Mouse (Mus musculus): Measurements from ENCODE around the gene A430033K04Rik. TPM values are rescaled to one million over a fixed set of nuclear protein-coding genes. Genes with fewer than 3 reads are reported as not detected.

Gene A430033K04Rik
- total and polyA plus RNA-seq, 3 experiments = 2.1 to 2.6 TPM; not detected in 1

DNA sequence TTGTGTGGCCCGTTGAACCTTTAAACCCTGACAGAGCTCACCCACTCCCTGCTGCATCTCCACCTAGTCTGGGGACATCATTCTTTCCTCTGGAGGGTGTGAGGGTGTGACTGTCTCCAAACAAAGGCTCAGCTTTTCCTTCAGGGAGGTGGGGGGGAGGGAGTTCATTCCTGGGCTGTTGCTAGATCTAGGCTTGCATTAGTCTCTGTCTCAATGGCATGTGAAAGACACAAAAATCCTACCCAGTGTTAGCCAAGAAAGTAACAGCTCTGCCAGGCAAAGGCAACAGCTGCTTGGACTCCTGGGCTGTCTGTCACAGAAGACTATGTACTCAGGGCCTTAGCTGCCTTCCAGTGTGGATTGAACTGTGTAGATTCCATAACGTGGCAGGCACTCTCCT lies 71.4 kb downstream of the A430033K04Rik start:
- Histone ChIP-seq H3K4me1 (ENCODE audit: control insufficient read depth in 1 of 2, insufficient read depth in 2 of 2, low read length in 2 of 2) (peaks cover 8 to 10% of the 10 kb centered on the region in 2 experiments), H3K27ac (ENCODE audit: control insufficient read depth, low read depth, low read length) (no peak overlapping the region), H3K79me2 (ENCODE audit: control insufficient read depth, insufficient read depth, low read length, poor library complexity) (no peaks in the 10 kb centered on the region), H3K36me3 (ENCODE audit: control insufficient read depth in 1 of 2, insufficient read depth in 2 of 2, low read length in 2 of 2) (peaks cover 0 to 5% of the 10 kb centered on the region in 2 experiments; a peak in 1 of 4 replicates), H3K4me3 (ENCODE audit: control insufficient read depth in 1 of 2, insufficient read depth in 1 of 2, low read depth in 2 of 2, low read length in 2 of 2) (no peak overlapping the region), H3K9ac (ENCODE audit: control insufficient read depth, low read depth, low read length, poor library complexity, severe bottlenecking) (no peak overlapping the region), H3K9me3 (replicated peaks; ENCODE audit: insufficient read depth, low read length) (no peaks in the 10 kb centered on the region), H3K27me3 (ENCODE audit: control insufficient read depth in 1 of 2, insufficient read depth in 2 of 2, low read length in 2 of 2) (no peaks in the 10 kb centered on the region)
- no peak for DNase-seq (ENCODE audit: low read depth, low spot score)
- TF ChIP-seq BHLHE40 (IDR thresholded peaks at IDR 0.05; ENCODE audit: borderline replicate concordance, low read depth, low read length) (no peak), SIN3A (IDR thresholded peaks at IDR 0.05; ENCODE audit: low read length) (no peak), MYB (IDR thresholded peaks at IDR 0.05; ENCODE audit: low read depth, low read length) (no peak), JUND (IDR thresholded peaks at IDR 0.05; ENCODE audit: low read depth, low read length) (no peak), CTCF (IDR thresholded peaks at IDR 0.05 in 2 of 3, conservative IDR thresholded peaks at IDR 0.05 in 1 of 3; ENCODE audit: control insufficient read depth in 1 of 3, insufficient read depth in 1 of 3, low read depth in 2 of 3, low read length in 3 of 3, poor library complexity in 1 of 3, severe bottlenecking in 1 of 3) (no peak), POLR2AphosphoS2 (IDR thresholded peaks at IDR 0.05; ENCODE audit: low read length) (no peak), MYC (IDR thresholded peaks at IDR 0.05; ENCODE audit: low read depth, low read length) (no peak), POLR2A (IDR thresholded peaks at IDR 0.05; ENCODE audit: control insufficient read depth in 1 of 2, insufficient read depth in 1 of 2, low read depth in 1 of 2, low read length in 2 of 2, poor library complexity in 1 of 2) (no peak), MEF2A (IDR thresholded peaks at IDR 0.05; ENCODE audit: extremely low read depth, insufficient replicate concordance, low read depth, low read length, poor library complexity, severe bottlenecking) (no peak), SMC3 (IDR thresholded peaks at IDR 0.05; ENCODE audit: low read depth, low read length) (no peak), POLR2AphosphoS5 (IDR thresholded peaks at IDR 0.05; ENCODE audit: borderline replicate concordance, low read depth, low read length) (no peak)

DNA sequence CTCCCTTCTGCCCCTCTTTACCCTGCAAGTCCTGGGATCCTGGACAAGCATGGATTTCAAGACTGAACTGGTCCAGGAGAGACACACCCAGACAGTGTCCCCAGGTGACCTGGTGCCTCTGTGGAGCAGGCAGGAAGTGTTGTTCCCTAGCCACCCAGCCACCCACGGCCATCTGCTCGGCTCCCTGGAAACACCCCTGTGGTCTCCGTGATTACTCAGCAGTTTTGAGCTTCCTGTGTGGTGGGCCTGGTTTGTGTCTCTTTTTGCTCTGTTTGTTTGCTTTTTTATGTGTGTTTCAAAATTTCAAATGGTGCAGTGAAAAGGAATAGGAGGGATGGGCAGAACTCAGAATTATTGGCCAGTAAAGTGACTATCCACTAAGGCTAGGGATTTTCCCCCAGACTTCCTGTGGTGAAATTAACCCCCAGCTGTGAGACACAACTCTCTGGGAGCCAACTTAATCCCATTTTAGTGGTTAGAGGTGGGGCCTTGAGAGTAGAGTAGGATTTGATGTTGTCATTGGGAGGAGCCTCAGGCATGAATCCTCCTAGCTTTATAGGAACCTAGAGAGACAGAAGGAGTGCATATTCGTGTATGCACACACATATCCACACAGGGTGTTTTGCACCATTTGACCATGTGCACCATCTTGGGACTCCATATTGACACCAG lies 72.0 kb downstream of the A430033K04Rik start:
- Histone ChIP-seq H3K79me2 (ENCODE audit: control insufficient read depth, insufficient read depth, low read length, poor library complexity) (no peaks in the 10 kb centered on the region), H3K9ac (ENCODE audit: control insufficient read depth, low read depth, low read length, poor library complexity, severe bottlenecking) (no peak overlapping the region), H3K9me3 (replicated peaks; ENCODE audit: insufficient read depth, low read length) (no peaks in the 10 kb centered on the region), H3K27me3 (ENCODE audit: control insufficient read depth in 1 of 2, insufficient read depth in 2 of 2, low read length in 2 of 2) (no peaks in the 10 kb centered on the region), H3K4me1 (ENCODE audit: control insufficient read depth in 1 of 2, insufficient read depth in 2 of 2, low read length in 2 of 2) (peaks cover 8 to 10% of the 10 kb centered on the region in 2 experiments), H3K4me3 (ENCODE audit: control insufficient read depth in 1 of 2, insufficient read depth in 1 of 2, low read depth in 2 of 2, low read length in 2 of 2) (no peak overlapping the region), H3K27ac (ENCODE audit: control insufficient read depth, low read depth, low read length) (no peak overlapping the region; the same call in 1 of the 2 replicates), H3K36me3 (ENCODE audit: control insufficient read depth in 1 of 2, insufficient read depth in 2 of 2, low read length in 2 of 2) (peaks cover 0 to 5% of the 10 kb centered on the region in 2 experiments; a peak in 1 of 4 replicates)
- peak; percentile 37 for DNase-seq (ENCODE audit: low read depth, low spot score)
- TF ChIP-seq HCFC1 (IDR thresholded peaks at IDR 0.05; ENCODE audit: low read depth, low read length) (no peak), ETS1 (IDR thresholded peaks at IDR 0.05; ENCODE audit: low read depth, low read length) (peak; percentile 49), ZKSCAN1 (IDR thresholded peaks at IDR 0.05; ENCODE audit: low read depth, low read length) (no peak), EP300 (IDR thresholded peaks at IDR 0.05; ENCODE audit: low read depth in 1 of 2, low read length in 2 of 2) (peak; percentile 25 to 56; a peak in 2 of 4 replicates), MAFK (IDR thresholded peaks at IDR 0.05; ENCODE audit: borderline replicate concordance, low read depth, low read length) (peak; percentile 83), TCF12 (IDR thresholded peaks at IDR 0.05; ENCODE audit: low read depth, low read length) (0 out of 2 replicates have a peak, but pooled peaks have one; percentile 21), RAD21 (IDR thresholded peaks at IDR 0.05; ENCODE audit: low read depth, low read length) (no peak)

Data from MEL (cell line).